Mouse (Mus musculus) brain, embryonic 14.5 days (tissue): ENCODE measurements around the gene Mgmt.

Experiments used
- CTCF ChIP-seq: fragments of 200-500 bp; IDR thresholded peaks from 2 replicates; pipeline ENCODE4 v1.5.1; 2012; ENCODE audit warnings: inconsistent platforms, mild to moderate bottlenecking, moderate library complexity, borderline replicate concordance; ENCODE audit not compliant: insufficient read depth, insufficient read length; ENCODE audit errors: extremely low read depth
- POLR2A ChIP-seq: fragments of 200-500 bp; IDR thresholded peaks from 2 replicates; pipeline ENCODE4 v1.6.1; 2012; ENCODE audit warnings: mild to moderate bottlenecking, inconsistent platforms, borderline replicate concordance; ENCODE audit not compliant: poor library complexity, insufficient read depth, insufficient read length, severe bottlenecking; ENCODE audit errors: extremely low read depth

- TF ChIP-seq POLR2A (no peak), CTCF (no peak)
These were observed 243.7 kb downstream of the Mgmt start for GRCm38 (mm10) chr7:137138101-137138500.
